Mouse (Mus musculus) cerebellum, adult 2 months (tissue): ENCODE measurements around the gene Mpped1.

ENCODE experiments used
- CTCF ChIP-seq: fragments of 200-500 bp; IDR thresholded peaks from 2 replicates; pipeline ENCODE4 v1.5.1; 2011; ENCODE audit warnings: low read depth, mild to moderate bottlenecking, control low read depth, low read length, moderate library complexity, borderline replicate concordance; ENCODE audit not compliant: insufficient read depth
- POLR2A ChIP-seq: fragments of 200-500 bp; IDR thresholded peaks from 2 replicates; pipeline ENCODE4 v1.6.1; 2011; ENCODE audit warnings: low read length, control low read depth, borderline replicate concordance; ENCODE audit not compliant: insufficient read depth

DNA sequence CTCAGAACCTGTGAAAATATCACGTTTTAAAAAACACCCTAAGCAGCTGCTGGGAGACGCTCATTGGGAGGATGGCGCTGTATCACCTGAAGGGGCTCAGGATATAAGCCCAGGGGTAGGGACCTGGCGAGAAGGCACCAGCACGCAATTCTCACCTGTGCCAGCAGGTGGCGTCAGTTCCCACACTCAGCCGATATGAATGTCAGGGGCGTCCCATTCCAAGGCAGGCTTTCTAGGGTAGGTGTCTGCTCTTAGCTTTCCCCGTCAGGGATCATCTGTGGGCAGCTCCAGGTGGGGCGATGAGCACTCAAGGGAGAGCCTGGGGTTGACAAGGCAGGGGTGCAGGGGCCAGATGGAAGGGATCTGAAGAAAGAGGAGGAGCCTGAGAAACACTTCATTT lies 18.6 kb upstream of the Mpped1 start:
- TF ChIP-seq POLR2A (no peak), CTCF (peak; percentile 80)
